Mouse (Mus musculus) hindbrain, embryonic 10.5 days (tissue): Measurements from ENCODE around the gene Tmod4. TPM values are rescaled to one million over a fixed set of nuclear protein-coding genes. Genes with fewer than 3 reads are reported as not detected.
"Not testable (repeated sequence)": the region's sequence is repeated elsewhere in the genome, so short reads cannot be mapped to it uniquely, and the experiment has no call there.

ENCODE experiments used
- DNase-seq: peaks from one replicate; pipeline ENCODE4 v3.0.0-alpha.2; 2017; ENCODE audit warnings: low spot score
- H3K27ac ChIP-seq: fragments of 300-500 bp; sonication (generic); 2 replicates; pipeline ENCODE4 v1.5.1; 2016; ENCODE audit warnings: mild to moderate bottlenecking, moderate library complexity
- H3K27me3 ChIP-seq: fragments of 300-500 bp; sonication (generic); 2 replicates; pipeline ENCODE4 v1.6.1; 2016; ENCODE audit warnings: mild to moderate bottlenecking; ENCODE audit not compliant: poor library complexity, insufficient read depth, severe bottlenecking
- H3K36me3 ChIP-seq: fragments of 300-500 bp; sonication (generic); 2 replicates; pipeline ENCODE4 v1.6.1; 2016; ENCODE audit warnings: mild to moderate bottlenecking, moderate library complexity
- H3K4me1 ChIP-seq: fragments of 300-500 bp; sonication (generic); replicated peaks from 2 replicates; pipeline ENCODE4 v1.6.1; 2016; ENCODE audit warnings: mild to moderate bottlenecking
- H3K4me3 ChIP-seq: fragments of 300-500 bp; sonication (generic); 2 replicates; pipeline ENCODE4 v1.5.1; 2016; ENCODE audit warnings: mild to moderate bottlenecking, moderate library complexity
- H3K9me3 ChIP-seq: fragments of 300-500 bp; sonication (generic); 2 replicates; pipeline ENCODE4 v1.6.1; 2016; ENCODE audit warnings: mild to moderate bottlenecking, moderate library complexity
- WGBS: fragments of 180-500 bp; shearing (Covaris S2); methylation state at CpG from one replicate; pipeline ENCODE4 v1.1.7; 2016; 5-methylcytosine and 5-hydroxymethylcytosine counted together
- polyA plus RNA-seq: library from polyadenylated mRNA; unstranded; fragments of >200 nt; fragmentation: Nextera tagmentation; extraction: Ambion mirVana; gene quantifications from 2 replicates; pipeline ENCODE4 v1.2.1, GENCODE M21; 2016

The Tmod4 gene
- polyA plus RNA-seq, 1 experiment from 2014 or later, result 0.95 TPM

DNA sequence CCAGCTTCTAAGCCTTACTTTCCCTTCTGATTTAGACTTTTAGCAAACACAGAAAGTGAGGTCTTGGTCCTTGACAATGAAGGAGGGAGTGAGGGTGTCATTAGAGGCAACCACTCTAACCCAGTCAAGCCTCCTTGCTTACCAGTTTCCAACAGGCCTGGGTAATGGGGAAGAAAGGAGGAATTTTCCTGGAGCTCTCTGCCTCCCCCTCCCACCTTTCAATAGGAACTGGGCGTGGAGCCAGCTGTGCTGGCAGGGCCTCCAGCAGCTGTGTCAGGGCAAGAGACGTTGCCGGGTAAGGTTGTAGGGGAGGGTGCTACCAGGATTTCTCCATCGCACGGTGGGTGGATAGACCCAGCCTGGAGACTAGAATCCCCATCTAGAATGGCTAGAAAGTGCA is 696 bp downstream of the Tmod4 start:
- no peak overlapping the region for H3K4me3 ChIP-seq
- peaks cover 57% of the 10 kb centered on the region for H3K36me3 ChIP-seq
- WGBS, result 49% methylated on average over 5 of the region's 5 CpGs
- DNase-seq, result no peak
- H3K27me3 ChIP-seq, result no peaks in the 10 kb centered on the region
- H3K27ac ChIP-seq, result no peak overlapping the region
- no peaks in the 10 kb centered on the region; the same call in 1 of the 2 replicates for H3K4me1 ChIP-seq
- no peaks in the 10 kb centered on the region for H3K9me3 ChIP-seq

DNA sequence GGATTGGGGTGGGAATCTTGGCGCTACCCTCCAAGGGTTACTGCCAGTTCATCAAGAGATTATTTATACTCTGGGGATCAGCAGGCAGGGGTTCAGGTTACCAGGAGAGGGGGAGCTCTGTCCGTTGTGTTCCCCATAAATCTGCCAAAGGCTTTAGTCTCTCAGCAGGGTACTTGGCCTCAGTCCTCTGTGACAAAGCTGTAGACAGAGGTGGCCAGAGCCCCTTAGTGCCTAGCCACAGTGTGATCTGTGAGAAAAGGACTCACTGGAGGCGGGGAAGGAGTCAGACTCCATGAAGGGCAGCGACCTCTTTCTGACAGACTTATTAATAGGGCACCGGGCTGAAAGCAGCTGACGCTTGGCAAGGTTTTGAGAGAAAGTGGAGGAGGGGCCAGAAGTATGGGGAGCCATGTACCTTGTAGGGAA is 5.0 kb downstream of the Tmod4 start:
- no peak for DNase-seq
- peaks cover 7% of the 10 kb centered on the region for H3K4me1 ChIP-seq

DNA sequence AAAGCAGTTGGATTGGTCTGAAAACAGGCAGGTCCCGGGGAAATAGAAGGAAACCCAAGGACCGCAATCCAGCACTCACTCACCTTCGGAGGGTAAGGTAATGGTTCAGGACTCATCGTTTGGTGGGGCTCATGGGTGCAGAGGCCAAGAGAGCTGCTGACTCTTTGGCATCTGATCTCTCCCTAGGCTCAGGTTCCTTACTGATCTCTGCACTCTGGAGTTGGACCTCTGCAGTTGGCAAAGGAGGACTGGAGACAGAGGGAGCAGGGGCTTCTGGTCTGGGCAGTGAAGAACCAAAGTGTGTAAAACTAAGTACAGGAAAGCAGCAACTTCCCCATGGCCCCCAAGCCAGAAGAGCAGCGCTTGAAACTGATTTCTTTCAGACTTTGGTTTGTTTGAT is 5.8 kb downstream of the Tmod4 start:
- peaks cover 43% of the 10 kb centered on the region for H3K36me3 ChIP-seq
- H3K4me3 ChIP-seq, result no peak overlapping the region
- WGBS, result 90% methylated on average over 5 of the region's 5 CpGs
- no peaks in the 10 kb centered on the region for H3K27me3 ChIP-seq
- no peak overlapping the region for H3K27ac ChIP-seq
- no peak for DNase-seq
- H3K4me1 ChIP-seq, result peaks cover 11% of the 10 kb centered on the region
- H3K9me3 ChIP-seq, result no peaks in the 10 kb centered on the region

More for the DNA sequence above, 5.0 kb downstream of the Tmod4 start:
- no peak overlapping the region for H3K4me3 ChIP-seq
- peaks cover 43% of the 10 kb centered on the region for H3K36me3 ChIP-seq
- H3K9me3 ChIP-seq, result no peaks in the 10 kb centered on the region
- no peak overlapping the region for H3K27ac ChIP-seq
- H3K27me3 ChIP-seq, result no peaks in the 10 kb centered on the region
- 61% methylated on average over 6 of the region's 6 CpGs for WGBS

DNA sequence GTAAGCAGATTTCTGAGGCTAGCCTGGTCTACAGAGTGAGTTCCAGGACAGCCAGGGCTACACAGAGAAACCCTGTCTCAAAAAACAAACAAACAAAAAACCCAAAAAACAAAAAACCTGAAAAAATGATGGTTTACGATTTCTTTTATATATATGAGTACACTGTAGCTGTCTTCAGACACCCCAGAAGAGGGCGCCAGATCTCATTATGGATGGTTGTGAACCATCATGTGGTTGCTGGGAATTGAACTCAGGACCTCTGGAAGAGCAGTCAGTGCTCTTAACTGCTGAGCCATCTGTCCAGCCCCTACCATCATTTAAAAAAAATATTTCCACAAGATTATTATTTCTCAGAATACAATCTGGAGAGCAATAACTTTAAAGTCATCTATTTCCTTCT is 8.1 kb downstream of the Tmod4 start:
- Histone ChIP-seq H3K4me1 (peaks cover 20% of the 10 kb centered on the region), H3K36me3 (peaks cover 43% of the 10 kb centered on the region), H3K4me3 (peak overlapping the region; percentile 68; the same call in 1 of the 2 replicates)
- not testable (repeated sequence) for H3K27ac ChIP-seq, H3K27me3 ChIP-seq, DNase-seq, H3K9me3 ChIP-seq
- 79% methylated on average over 2 of the region's 2 CpGs for WGBS

DNA sequence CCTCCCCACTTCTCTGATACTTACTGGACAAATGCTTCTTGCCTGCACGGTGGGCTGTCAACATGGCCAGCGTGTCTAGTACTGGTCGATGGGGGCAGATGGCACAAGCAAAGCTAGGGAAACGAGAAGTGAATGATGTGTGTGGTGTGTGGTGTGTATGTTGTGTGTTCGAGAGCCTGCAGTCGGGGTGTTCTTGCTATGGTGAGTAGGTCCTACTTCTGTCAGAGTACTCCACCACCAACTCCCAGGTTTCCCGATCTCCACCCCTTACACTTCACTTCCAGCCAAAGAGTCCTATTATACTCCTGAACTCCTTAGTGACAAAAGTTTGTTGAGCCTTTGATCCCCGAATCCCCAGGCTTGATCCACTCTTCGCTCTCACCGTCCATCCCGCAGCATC is 8.9 kb downstream of the Tmod4 start:
- no peak for DNase-seq
- no peaks in the 10 kb centered on the region for H3K27me3 ChIP-seq
- H3K36me3 ChIP-seq, result peaks cover 46% of the 10 kb centered on the region
- peak overlapping the region; percentile 91 for H3K27ac ChIP-seq
- WGBS, result 62% methylated on average over 11 of the region's 11 CpGs
- H3K4me1 ChIP-seq, result peaks cover 23% of the 10 kb centered on the region
- peak overlapping the region; percentile 68 for H3K4me3 ChIP-seq
- no peaks in the 10 kb centered on the region for H3K9me3 ChIP-seq

DNA sequence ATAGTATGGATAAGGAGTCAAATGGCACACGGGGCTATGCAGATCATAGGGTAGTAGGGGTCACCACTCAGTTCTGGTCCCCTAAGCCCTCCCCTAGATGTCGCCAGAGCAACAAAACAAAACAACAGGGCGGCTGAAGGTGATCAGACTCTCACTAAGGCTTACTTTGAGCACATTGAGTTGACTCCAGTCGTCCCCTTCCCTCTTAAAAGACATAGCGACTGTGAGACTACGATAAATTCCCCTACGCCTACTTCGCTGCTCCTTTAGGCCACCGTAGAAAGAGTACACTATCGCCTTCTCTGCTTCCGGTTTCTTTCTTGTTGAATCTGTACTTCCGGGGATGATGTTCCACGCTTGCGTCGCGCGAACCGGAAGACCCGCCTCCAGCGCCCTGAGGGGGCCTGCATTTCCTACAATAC is 9.4 kb downstream of the Tmod4 start, which contains the start of the genes Scnm1 and Lysmd1:
Gene Scnm1 (minus strand): TSS at position 332 of the 422 bp plus-strand sequence.
Gene Lysmd1 (plus strand): TSS at position 409 of the 422 bp plus-strand sequence.
- Histone ChIP-seq H3K9me3 (no peaks in the 10 kb centered on the region), H3K27me3 (no peaks in the 10 kb centered on the region), H3K27ac (peak within 1 kb of the TSS; percentile 91), H3K36me3 (peaks cover 41% of the 10 kb centered on the region), H3K4me3 (peak within 1 kb of the TSS; percentile 68), H3K4me1 (peaks cover 23% of the 10 kb centered on the region)
- under 1% methylated on average over 20 of the region's 20 CpGs for WGBS
- peak; percentile 90 for DNase-seq

DNA sequence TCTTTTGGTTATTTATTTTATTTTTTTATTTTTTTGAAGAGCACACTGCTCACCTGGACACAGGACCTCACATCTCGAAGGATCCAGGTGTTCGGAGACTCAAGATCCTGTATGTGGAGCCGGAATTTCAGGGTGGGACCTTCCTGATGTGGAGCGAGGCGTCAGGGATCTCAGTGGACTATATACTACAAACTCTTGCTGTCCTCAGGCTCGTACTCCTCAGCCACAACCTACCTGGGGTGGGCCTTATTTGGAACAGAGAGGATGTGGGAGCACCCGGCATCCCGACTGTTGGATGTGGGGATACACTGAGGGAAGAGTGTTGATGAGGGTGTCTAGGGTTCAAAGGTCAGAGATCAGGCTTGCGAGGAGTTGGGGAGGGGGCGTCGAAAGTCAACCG is 9.9 kb downstream of the Tmod4 start:
- not testable (repeated sequence) for H3K27ac ChIP-seq, H3K9me3 ChIP-seq, H3K27me3 ChIP-seq, DNase-seq
- H3K4me3 ChIP-seq, result peak overlapping the region; percentile 68; the same call in 1 of the 2 replicates
- peaks cover 37% of the 10 kb centered on the region for H3K36me3 ChIP-seq
- WGBS, result no CpG with 5 or more reads among the region's 12 CpGs
- peaks cover 23% of the 10 kb centered on the region for H3K4me1 ChIP-seq

DNA sequence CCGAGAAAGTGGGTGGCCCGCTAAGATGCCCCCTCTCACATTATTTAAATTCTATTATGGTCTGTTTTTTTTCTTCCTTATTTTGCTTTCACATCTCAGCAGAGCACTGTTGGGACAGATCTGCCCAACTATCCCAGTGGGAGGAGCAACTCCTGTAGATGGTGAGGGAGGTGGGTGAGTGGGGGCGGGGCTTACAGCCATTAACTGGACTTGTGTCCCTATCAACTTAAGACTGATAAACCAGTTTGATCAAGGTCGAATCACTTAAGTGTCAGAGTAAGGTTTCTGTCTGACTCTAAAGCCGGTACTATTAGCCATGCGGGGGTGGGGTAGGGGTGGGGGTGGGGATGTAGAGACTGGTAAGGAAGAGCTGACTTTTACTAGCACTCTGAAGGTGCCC is 10.7 kb downstream of the Tmod4 start:
- peak overlapping the region; percentile 46 for H3K4me3 ChIP-seq
- H3K36me3 ChIP-seq, result peaks cover 36% of the 10 kb centered on the region
- H3K27me3 ChIP-seq, result no peaks in the 10 kb centered on the region
- H3K27ac ChIP-seq, result no peak overlapping the region
- no peak for DNase-seq
- H3K9me3 ChIP-seq, result no peaks in the 10 kb centered on the region
- H3K4me1 ChIP-seq, result peaks cover 23% of the 10 kb centered on the region
- WGBS, result 33% methylated on average over 6 of the region's 6 CpGs

DNA sequence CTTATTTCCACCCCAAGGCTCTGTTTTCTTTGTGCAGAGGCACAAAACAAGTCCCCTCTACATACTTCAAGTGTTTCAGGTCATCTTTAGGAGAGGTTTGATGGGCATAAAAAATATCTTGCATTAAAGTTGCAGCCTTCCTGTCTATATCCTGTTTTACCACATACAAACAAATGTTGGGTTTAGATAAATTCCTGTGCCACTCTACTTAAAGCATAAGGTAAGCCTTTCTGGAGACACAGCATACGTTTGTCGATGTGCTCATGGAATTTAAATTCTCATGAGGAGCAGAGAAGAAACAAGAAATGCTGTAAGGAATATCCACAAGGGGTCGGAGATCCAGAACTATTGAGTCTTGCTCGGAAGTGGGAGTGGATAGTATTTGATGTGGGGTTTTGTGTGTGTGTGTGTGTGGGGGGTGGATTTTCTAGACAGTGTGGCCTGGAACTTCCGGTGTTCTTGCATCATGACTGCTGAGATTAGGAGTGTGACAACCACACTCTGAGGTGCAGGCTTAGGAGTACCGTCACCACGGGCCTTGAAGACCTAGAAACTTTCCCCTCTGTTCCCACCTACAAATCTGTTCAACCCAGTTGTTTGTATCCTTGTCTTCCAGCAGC is 11.3 kb downstream of the Tmod4 start:
- 88% methylated on average over 7 of the region's 7 CpGs for WGBS
- no peaks in the 10 kb centered on the region for H3K9me3 ChIP-seq
- H3K4me1 ChIP-seq, result peaks cover 23% of the 10 kb centered on the region
- H3K27me3 ChIP-seq, result no peaks in the 10 kb centered on the region
- peaks cover 37% of the 10 kb centered on the region for H3K36me3 ChIP-seq
- H3K27ac ChIP-seq, result no peak overlapping the region
- H3K4me3 ChIP-seq, result peak overlapping the region; percentile 46
- DNase-seq, result no peak

DNA sequence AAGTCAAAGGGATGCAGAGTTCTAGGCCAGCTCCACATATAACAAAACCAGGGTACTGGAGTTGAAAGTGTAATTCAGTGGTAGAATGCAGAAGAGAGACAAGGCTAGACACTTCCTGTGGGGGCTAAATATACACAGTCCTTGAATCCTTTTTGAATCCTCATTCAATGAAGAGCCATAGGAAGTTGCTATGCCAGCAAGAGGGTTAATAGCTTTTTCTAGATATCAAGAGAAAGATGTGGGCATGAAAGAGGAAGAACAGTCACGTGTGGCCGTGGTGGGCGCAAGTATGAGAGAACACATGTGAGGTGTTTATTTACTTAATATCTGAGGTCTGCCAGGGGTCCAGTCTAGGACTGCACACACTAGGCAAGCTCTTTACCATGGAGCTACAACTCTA is 12.1 kb downstream of the Tmod4 start:
- Histone ChIP-seq H3K36me3 (peaks cover 39% of the 10 kb centered on the region), H3K27ac (no peak overlapping the region), H3K4me3 (no peak overlapping the region), H3K27me3 (no peaks in the 10 kb centered on the region), H3K4me1 (peaks cover 23% of the 10 kb centered on the region), H3K9me3 (no peaks in the 10 kb centered on the region)
- DNase-seq, result no peak
- WGBS, result 92% methylated on average over 3 of the region's 3 CpGs

DNA sequence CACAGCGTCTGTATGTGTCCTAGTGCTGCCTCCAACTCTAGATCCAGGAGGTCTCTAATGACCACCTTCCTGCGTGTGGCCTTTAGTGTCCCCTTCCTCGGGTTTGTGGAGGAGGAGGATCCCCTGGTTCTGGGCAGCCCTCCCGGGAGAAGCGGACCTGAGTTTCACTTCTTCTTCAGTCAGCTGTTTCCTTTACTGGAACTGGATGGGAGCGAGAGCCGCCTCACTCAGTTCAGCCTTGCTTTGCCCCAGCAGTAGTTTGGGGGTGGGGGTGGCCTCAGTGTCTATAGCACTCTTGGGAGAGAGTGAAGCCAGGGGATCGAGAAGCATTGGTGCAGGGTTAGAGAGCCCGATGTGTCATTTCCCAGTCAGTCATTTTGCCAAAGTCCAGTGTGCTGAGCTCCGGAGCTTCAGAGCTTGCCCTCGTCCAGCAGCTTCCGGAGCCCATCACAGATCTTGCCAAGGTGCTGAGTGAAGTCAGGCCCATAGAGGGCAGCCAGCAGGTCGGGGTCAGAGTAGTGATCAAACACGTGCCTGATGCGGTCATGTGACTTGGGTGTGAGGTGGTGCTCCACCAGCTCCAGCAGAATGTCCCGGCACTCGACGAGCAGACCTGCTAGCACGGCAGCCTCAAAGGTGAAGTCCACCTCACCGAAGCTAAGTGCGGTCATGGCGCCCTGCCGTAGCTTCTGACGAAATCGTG is 15.5 kb downstream of the Tmod4 start:
- peaks cover 25% of the 10 kb centered on the region for H3K36me3 ChIP-seq
- WGBS, result 75% methylated on average over 25 of the region's 25 CpGs
- H3K27me3 ChIP-seq, result no peaks in the 10 kb centered on the region
- H3K27ac ChIP-seq, result no peak overlapping the region
- peaks cover 15% of the 10 kb centered on the region for H3K4me1 ChIP-seq
- DNase-seq, result no peak
- no peaks in the 10 kb centered on the region for H3K9me3 ChIP-seq
- no peak overlapping the region; the same call in 1 of the 2 replicates for H3K4me3 ChIP-seq

DNA sequence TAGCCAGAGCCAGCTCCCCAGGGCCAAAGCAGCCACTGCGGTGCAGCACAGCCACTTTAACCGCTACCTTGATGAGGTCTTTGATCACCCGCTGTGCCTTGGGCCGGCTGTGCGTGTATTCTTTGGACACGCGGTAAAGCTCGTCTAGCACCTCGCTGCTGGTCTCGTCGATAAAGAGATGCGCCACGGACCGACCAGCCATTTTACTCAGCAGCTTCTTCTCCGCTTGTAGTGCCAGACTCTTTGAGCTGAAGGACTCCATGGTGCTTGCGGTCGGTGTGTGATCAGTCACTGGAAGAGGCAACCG is 16.0 kb downstream of the Tmod4 start:
- Histone ChIP-seq H3K4me3 (no peak overlapping the region), H3K36me3 (peaks cover 25% of the 10 kb centered on the region), H3K27me3 (no peaks in the 10 kb centered on the region), H3K4me1 (peaks cover 10% of the 10 kb centered on the region), H3K9me3 (no peaks in the 10 kb centered on the region), H3K27ac (no peak overlapping the region)
- DNase-seq, result no peak
- 60% methylated on average over 18 of the region's 18 CpGs for WGBS

DNA sequence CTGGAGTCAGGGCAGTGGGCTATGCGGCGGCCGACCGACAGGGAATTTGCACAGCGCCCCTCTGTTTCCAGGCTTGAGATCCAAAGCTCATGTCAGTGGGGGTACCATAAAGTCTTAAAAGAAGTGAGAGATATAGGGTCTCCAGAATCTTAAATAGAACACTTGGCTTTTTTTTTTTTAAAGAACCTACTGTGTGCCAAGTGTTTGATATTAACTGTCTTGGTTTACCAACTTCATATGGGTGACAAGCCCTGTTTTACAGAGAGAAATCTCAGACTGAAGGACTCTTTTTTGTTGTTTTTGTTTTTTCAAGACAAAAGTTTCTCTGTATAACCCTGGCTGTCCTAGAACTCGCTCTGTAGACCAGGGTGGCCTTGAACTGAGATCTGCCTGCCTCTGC is 16.5 kb downstream of the Tmod4 start:
- WGBS, result 86% methylated on average over 6 of the region's 6 CpGs
- Histone ChIP-seq H3K36me3 (peaks cover 25% of the 10 kb centered on the region), H3K4me3 (no peak overlapping the region), H3K9me3 (no peaks in the 10 kb centered on the region), H3K4me1 (0 out of 2 replicates have a peak, but pooled peaks cover 5% of the 10 kb centered on the region), H3K27ac (no peak overlapping the region), H3K27me3 (no peaks in the 10 kb centered on the region)
- DNase-seq, result no peak
